Comparison of ENCODE assay signal across 25 mouse cellular contexts in genomic region chr7:128006193-128006592, GRCm38 (mm10). TPM values are rescaled to one million over a fixed set of nuclear protein-coding genes. Genes with fewer than 3 reads are reported as not detected.
A peak's percentile ranks its signal among the peaks of the same experiment; 100 is the strongest.
DNase-seq lines count a peak whose midpoint lies in the region; ATAC-seq lines count a peak whose summit lies in the region.
"Had no signal": no experiment of that assay in that cellular context is flagged by ENCODE, and none has a peak within 500 bp of the region (broad histone marks: within the 10 kb centered on the region; RNA-seq: fewer than 3 reads in every experiment).

No protein-coding gene starts in this region.

- no peaks in the 10 kb centered on the region for H3K9me3 ChIP-seq in embryonic facial prominence, embryonic 13.5 days
- H3K9me3 ChIP-seq in embryonic facial prominence, embryonic 10.5 days = no peaks in the 10 kb centered on the region
- no peaks in the 10 kb centered on the region for H3K9me3 ChIP-seq in midbrain, embryonic 11.5 days (ENCODE audit: control insufficient read depth, low read length)
- H3K9me3 ChIP-seq in midbrain, embryonic 13.5 days = no peaks in the 10 kb centered on the region
- H3K9me3 ChIP-seq in intestine, embryonic 15.5 days = no peaks in the 10 kb centered on the region
- H3K9me3 ChIP-seq: forebrain, embryonic 12.5 days; G1E; heart, embryonic 15.5 days; limb, embryonic 12.5 days had no signal

- H3K36me3 ChIP-seq in embryonic facial prominence, embryonic 13.5 days = no peaks in the 10 kb centered on the region
- H3K36me3 ChIP-seq in embryonic facial prominence, embryonic 10.5 days (replicated peaks) = no peaks in the 10 kb centered on the region
- H3K36me3 ChIP-seq in midbrain, embryonic 11.5 days (ENCODE audit: control insufficient read depth, insufficient read depth, low read length) = no peaks in the 10 kb centered on the region
- H3K36me3 ChIP-seq in midbrain, embryonic 13.5 days = no peaks in the 10 kb centered on the region
- H3K36me3 ChIP-seq in intestine, embryonic 15.5 days = no peaks in the 10 kb centered on the region
- H3K36me3 ChIP-seq: forebrain, embryonic 12.5 days; G1E; heart, embryonic 15.5 days; limb, embryonic 12.5 days; midbrain, embryonic 10.5 days had no signal

- DNase-seq in embryonic facial prominence, embryonic 10.5 days (ENCODE audit: low spot score) = no peak
- DNase-seq in midbrain, embryonic 11.5 days (ENCODE audit: low spot score, missing footprints) = peak; percentile 66
- DNase-seq in right cerebral cortex, adult 18-20 months = no peak
- DNase-seq in right cerebral cortex, postnatal 36 days (ENCODE audit: low spot score in 2 of 2) = no peak
- DNase-seq: adrenal gland, adult 2 months; B cell, adult 2 months; heart, postnatal 36 days; kidney, postnatal 4 days; lung, adult 18-20 months; lung, postnatal 10 days; spleen, adult 18-20 months had no signal

- peaks cover 15% of the 10 kb centered on the region; the same call in 1 of the 2 replicates for H3K27me3 ChIP-seq in embryonic facial prominence, embryonic 13.5 days
- H3K27me3 ChIP-seq in embryonic facial prominence, embryonic 10.5 days (replicated peaks; ENCODE audit: low read depth, poor library complexity, severe bottlenecking) = peaks cover 48% of the 10 kb centered on the region
- H3K27me3 ChIP-seq in midbrain, embryonic 11.5 days (ENCODE audit: control insufficient read depth, insufficient read depth, low read length) = peaks cover 2% of the 10 kb centered on the region; the same call in 1 of the 2 replicates
- peaks cover 8% of the 10 kb centered on the region; the same call in 1 of the 2 replicates for H3K27me3 ChIP-seq in midbrain, embryonic 13.5 days
- no peaks in the 10 kb centered on the region for H3K27me3 ChIP-seq in intestine, embryonic 15.5 days (replicated peaks)
- H3K27me3 ChIP-seq: CH12.LX, Patski had no signal

- no peak for ATAC-seq in embryonic facial prominence, embryonic 13.5 days (ENCODE audit: insufficient number of reproducible peaks, insufficient read depth, low FRiP score, low TSS enrichment, low read depth)
- ATAC-seq in midbrain, embryonic 11.5 days (ENCODE audit: low FRiP score) = no peak
- ATAC-seq in midbrain, embryonic 13.5 days = no peak
- ATAC-seq in intestine, embryonic 15.5 days = no peak
- ATAC-seq: Patski had no signal

- H3K4me3 ChIP-seq in embryonic facial prominence, embryonic 13.5 days = no peak overlapping the region
- H3K4me3 ChIP-seq in embryonic facial prominence, embryonic 10.5 days = no peak overlapping the region
- H3K4me3 ChIP-seq in midbrain, embryonic 11.5 days (ENCODE audit: low read depth, low read length) = no peak overlapping the region
- H3K4me3 ChIP-seq in midbrain, embryonic 13.5 days (replicated peaks) = no peak overlapping the region
- no peak overlapping the region for H3K4me3 ChIP-seq in intestine, embryonic 15.5 days (replicated peaks)
- H3K4me3 ChIP-seq: erythroblast, embryonic 14.5 days; forebrain, embryonic 12.5 days; heart, embryonic 15.5 days; limb, embryonic 12.5 days; midbrain, embryonic 10.5 days had no signal

- H3K4me2 ChIP-seq in embryonic facial prominence, embryonic 13.5 days = no peak overlapping the region
- H3K4me2 ChIP-seq in midbrain, embryonic 11.5 days = no peak overlapping the region
- no peak overlapping the region for H3K4me2 ChIP-seq in midbrain, embryonic 13.5 days (replicated peaks)
- no peak overlapping the region for H3K4me2 ChIP-seq in intestine, embryonic 15.5 days (replicated peaks)
- H3K4me2 ChIP-seq: forebrain, embryonic 12.5 days; heart, embryonic 15.5 days; hindbrain, embryonic 14.5 days; limb, embryonic 12.5 days; liver, embryonic 11.5 days had no signal

- WGBS in embryonic facial prominence, embryonic 13.5 days = 75% methylated on average over 7 of the region's 7 CpGs
- 85% methylated on average over 7 of the region's 7 CpGs for WGBS in embryonic facial prominence, embryonic 10.5 days
- WGBS in midbrain, embryonic 11.5 days = 86% methylated on average over 7 of the region's 7 CpGs
- 86% methylated on average over 7 of the region's 7 CpGs for WGBS in midbrain, embryonic 13.5 days
- WGBS in intestine, embryonic 15.5 days = 81% methylated on average over 7 of the region's 7 CpGs

- H3K9ac ChIP-seq in embryonic facial prominence, embryonic 13.5 days = no peak overlapping the region
- H3K9ac ChIP-seq in midbrain, embryonic 11.5 days (ENCODE audit: low read length) = no peak overlapping the region
- no peak overlapping the region for H3K9ac ChIP-seq in midbrain, embryonic 13.5 days (replicated peaks)
- H3K9ac ChIP-seq in intestine, embryonic 15.5 days = no peak overlapping the region
- H3K9ac ChIP-seq: forebrain, embryonic 12.5 days; heart, embryonic 15.5 days; hindbrain, embryonic 14.5 days; limb, embryonic 12.5 days had no signal

- peaks cover 16% of the 10 kb centered on the region for H3K4me1 ChIP-seq in embryonic facial prominence, embryonic 13.5 days
- H3K4me1 ChIP-seq in embryonic facial prominence, embryonic 10.5 days = peaks cover 33% of the 10 kb centered on the region
- peaks cover 3% of the 10 kb centered on the region; the same call in 1 of the 2 replicates for H3K4me1 ChIP-seq in midbrain, embryonic 11.5 days (ENCODE audit: control insufficient read depth, insufficient read depth, low read length)
- peaks cover 8% of the 10 kb centered on the region for H3K4me1 ChIP-seq in midbrain, embryonic 13.5 days (replicated peaks)
- peaks cover 20% of the 10 kb centered on the region for H3K4me1 ChIP-seq in intestine, embryonic 15.5 days (replicated peaks)

- 0 out of 2 replicates have a peak overlapping the region, but pooled peaks have one; percentile 55 for H3K27ac ChIP-seq in embryonic facial prominence, embryonic 13.5 days
- H3K27ac ChIP-seq in embryonic facial prominence, embryonic 10.5 days (replicated peaks) = no peak overlapping the region
- H3K27ac ChIP-seq in midbrain, embryonic 11.5 days (ENCODE audit: low read depth, low read length) = no peak overlapping the region
- no peak overlapping the region for H3K27ac ChIP-seq in midbrain, embryonic 13.5 days
- peak overlapping the region; percentile 91; the same call in 1 of the 2 replicates for H3K27ac ChIP-seq in intestine, embryonic 15.5 days
- H3K27ac ChIP-seq: forebrain, embryonic 12.5 days; heart, embryonic 15.5 days; hindbrain, embryonic 14.5 days; limb, embryonic 12.5 days; midbrain, embryonic 10.5 days had no signal

RNA-seq across cellular contexts. Expression of gene Trim72, which starts 2.4 kb away (rescaled TPM):
- polyA plus RNA-seq in embryonic facial prominence, embryonic 13.5 days (2015; fragmentation: Nextera tagmentation; extraction: Ambion mirVana) = 0.18 TPM in 1 of 2 replicates, not detected in the other
- not detected in 2 replicates for polyA plus RNA-seq in embryonic facial prominence, embryonic 10.5 days (2016; fragmentation: Nextera tagmentation; extraction: Ambion mirVana)
- polyA plus RNA-seq in midbrain, embryonic 11.5 days (2014; fragmentation: Nextera tagmentation; extraction: Ambion mirVana) = 0.07 TPM in 1 of 2 replicates, not detected in the other
- not detected in 2 replicates for polyA plus RNA-seq in midbrain, embryonic 13.5 days (2015; fragmentation: Nextera tagmentation; extraction: Ambion mirVana)
- polyA plus RNA-seq in intestine, embryonic 15.5 days (2015; fragmentation: Nextera tagmentation; extraction: Ambion mirVana) = 0.19 and 0.53 TPM in 2 replicates
- polyA plus RNA-seq: forebrain, embryonic 12.5 days; hindbrain, embryonic 14.5 days; liver, embryonic 11.5 days; midbrain, embryonic 10.5 days; thymus, postnatal 0 days had no signal

RNA-seq across cellular contexts. Expression of gene Pycard, which starts 12.5 kb away (rescaled TPM):
- polyA plus RNA-seq in embryonic facial prominence, embryonic 13.5 days (2015; fragmentation: Nextera tagmentation; extraction: Ambion mirVana) = 34.3 and 39.2 TPM in 2 replicates
- 5.8 and 6.2 TPM in 2 replicates for polyA plus RNA-seq in embryonic facial prominence, embryonic 10.5 days (2016; fragmentation: Nextera tagmentation; extraction: Ambion mirVana)
- polyA plus RNA-seq in midbrain, embryonic 11.5 days (2014; fragmentation: Nextera tagmentation; extraction: Ambion mirVana) = 5.5 and 6.7 TPM in 2 replicates
- 3.9 and 4.1 TPM in 2 replicates for polyA plus RNA-seq in midbrain, embryonic 13.5 days (2015; fragmentation: Nextera tagmentation; extraction: Ambion mirVana)
- polyA plus RNA-seq in intestine, embryonic 15.5 days (2015; fragmentation: Nextera tagmentation; extraction: Ambion mirVana) = 418 and 480 TPM in 2 replicates

RNA-seq across cellular contexts. Expression of gene Fus, which starts 38.9 kb away (rescaled TPM):
- 540 and 577 TPM in 2 replicates for polyA plus RNA-seq in embryonic facial prominence, embryonic 13.5 days (2015; fragmentation: Nextera tagmentation; extraction: Ambion mirVana)
- polyA plus RNA-seq in embryonic facial prominence, embryonic 10.5 days (2016; fragmentation: Nextera tagmentation; extraction: Ambion mirVana) = 349 and 372 TPM in 2 replicates
- 51.6 and 54.4 TPM in 2 replicates for polyA plus RNA-seq in midbrain, embryonic 11.5 days (2014; fragmentation: Nextera tagmentation; extraction: Ambion mirVana)
- polyA plus RNA-seq in midbrain, embryonic 13.5 days (2015; fragmentation: Nextera tagmentation; extraction: Ambion mirVana) = 415 and 452 TPM in 2 replicates
- polyA plus RNA-seq in intestine, embryonic 15.5 days (2015; fragmentation: Nextera tagmentation; extraction: Ambion mirVana) = 306 and 315 TPM in 2 replicates

RNA-seq across cellular contexts. Expression of gene Itgam, which starts 56.2 kb away (rescaled TPM):
- 0.73 and 0.94 TPM in 2 replicates for polyA plus RNA-seq in embryonic facial prominence, embryonic 13.5 days (2015; fragmentation: Nextera tagmentation; extraction: Ambion mirVana)
- 0.50 and 0.52 TPM in 2 replicates for polyA plus RNA-seq in embryonic facial prominence, embryonic 10.5 days (2016; fragmentation: Nextera tagmentation; extraction: Ambion mirVana)
- 0.20 and 0.37 TPM in 2 replicates for polyA plus RNA-seq in midbrain, embryonic 11.5 days (2014; fragmentation: Nextera tagmentation; extraction: Ambion mirVana)
- polyA plus RNA-seq in midbrain, embryonic 13.5 days (2015; fragmentation: Nextera tagmentation; extraction: Ambion mirVana) = 0.58 and 0.71 TPM in 2 replicates
- 2.1 TPM in 2 replicates for polyA plus RNA-seq in intestine, embryonic 15.5 days (2015; fragmentation: Nextera tagmentation; extraction: Ambion mirVana)
- polyA plus RNA-seq: Patski had no signal

RNA-seq across cellular contexts. Expression of gene Gm49368, which starts 56.3 kb away (rescaled TPM):
- polyA plus RNA-seq in embryonic facial prominence, embryonic 13.5 days (2015; fragmentation: Nextera tagmentation; extraction: Ambion mirVana) = not detected in 2 replicates
- polyA plus RNA-seq in embryonic facial prominence, embryonic 10.5 days (2016; fragmentation: Nextera tagmentation; extraction: Ambion mirVana) = not detected in 2 replicates
- polyA plus RNA-seq in midbrain, embryonic 11.5 days (2014; fragmentation: Nextera tagmentation; extraction: Ambion mirVana) = not detected in 2 replicates
- polyA plus RNA-seq in midbrain, embryonic 13.5 days (2015; fragmentation: Nextera tagmentation; extraction: Ambion mirVana) = not detected in 2 replicates
- polyA plus RNA-seq in intestine, embryonic 15.5 days (2015; fragmentation: Nextera tagmentation; extraction: Ambion mirVana) = not detected in 2 replicates
- polyA plus RNA-seq: adrenal gland, adult 2 months; erythroblast, embryonic 14.5 days; forebrain, embryonic 12.5 days; G1E; heart, embryonic 15.5 days; hindbrain, embryonic 14.5 days; limb, embryonic 12.5 days; liver, embryonic 11.5 days; midbrain, embryonic 10.5 days; Patski; thymus, postnatal 0 days had no signal

Comparison
In these comparisons a context has a peak if more than half of its experiments do, and no peak if none do; other contexts are left out.
1. H3K27ac ChIP-seq: peak in embryonic facial prominence, embryonic 13.5 days (single experiment) and intestine, embryonic 15.5 days (single experiment); none in embryonic facial prominence, embryonic 10.5 days (single experiment), midbrain, embryonic 11.5 days (single experiment) and midbrain, embryonic 13.5 days (single experiment).
2. RNA of gene Pycard, which starts 12.5 kb away (polyA plus RNA-seq): 418 to 480 TPM in intestine, embryonic 15.5 days; 34.3 to 39.2 TPM in embryonic facial prominence, embryonic 13.5 days, 5.5 to 6.7 TPM in midbrain, embryonic 11.5 days, 5.8 to 6.2 TPM in embryonic facial prominence, embryonic 10.5 days and 3.9 to 4.1 TPM in midbrain, embryonic 13.5 days; every median in the first group is over 10 times any median in the second.